Mouse (Mus musculus): ENCODE measurements around the gene Cela3b. TPM values are rescaled to one million over a fixed set of nuclear protein-coding genes. Genes with fewer than 3 reads are reported as not detected.
"Not testable (repeated sequence)": the region's sequence is repeated elsewhere in the genome, so short reads cannot be mapped to it uniquely, and the experiment has no call there.

The Cela3b gene
- total RNA-seq, 2 experiments from 2014 or later: not detected

- intact Hi-C loops (cut with DNase I): loop anchor here (1.0 kb wide), 1 partner anchor 20 kb away; no protein-coding TSS in a partner anchor
- DNase-seq: no peak
Measured at GRCm38 (mm10) chr4:137436979-137437669, 6.8 kb upstream of the Cela3b start.

GRCm38 (mm10) chr4:137432700-137433550 lies 2.6 kb upstream of the Cela3b start:
- intact Hi-C loops (cut with DNase I): loop anchor here (1.0 kb wide), 1 partner anchor 21 kb away; no protein-coding TSS in a partner anchor
- DNase-seq: not testable (repeated sequence)

- DNase-seq: no peak
- intact Hi-C loops (cut with DNase I): loop anchor here (1.0 to 10.0 kb wide), 3 partner anchors 18 to 343 kb away; no protein-coding TSS in a partner anchor
Measured at GRCm38 (mm10) chr4:137417712-137418564, 12.4 kb downstream of the Cela3b start.

- peak in 1 of 2 experiments; percentile 20 for DNase-seq
- intact Hi-C loops (cut with DNase I): loop anchor here (10.0 kb wide), 2 partner anchors 240 to 340 kb away; no protein-coding TSS in a partner anchor
Measured at GRCm38 (mm10) chr4:137414936-137415335, 15.4 kb downstream of the Cela3b start.

GRCm38 (mm10) chr4:137412185-137412709 lies 18.1 kb downstream of the Cela3b start:
- intact Hi-C loops (cut with DNase I): loop anchor here (1.0 to 10.0 kb wide), 3 partner anchors 21 to 337 kb away; no protein-coding TSS in a partner anchor
- peak in 1 of 2 experiments; percentile 13 for DNase-seq

GRCm38 (mm10) chr4:137409691-137410090 lies 20.6 kb downstream of the Cela3b start, which contains the start of gene Cela3a:
Gene Cela3a (minus strand): TSS chr4:137409791.
- no peak for DNase-seq
- intact Hi-C loops (cut with DNase I): loop anchor here (10.0 kb wide), 2 partner anchors 235 to 335 kb away; no protein-coding TSS in a partner anchor

- intact Hi-C loops (cut with DNase I): no loop called here
- no peak for DNase-seq
Measured at GRCm38 (mm10) chr4:137405571-137405970, 24.8 kb downstream of the Cela3b start.

- peak; percentile 73 to 74 for DNase-seq
- intact Hi-C loops (cut with DNase I): no loop called here
Measured at GRCm38 (mm10) chr4:137396641-137397525, 33.5 kb downstream of the Cela3b start.

- DNase-seq: peak; percentile 50 to 55
- intact Hi-C loops (cut with DNase I): loop anchor here (5.0 kb wide), 1 partner anchor 81 kb away; no protein-coding TSS in a partner anchor
Measured at GRCm38 (mm10) chr4:137393378-137394135, 36.8 kb downstream of the Cela3b start.

GRCm38 (mm10) chr4:137392874-137393273 lies 37.5 kb downstream of the Cela3b start:
- intact Hi-C loops (cut with DNase I): loop anchor here (5.0 kb wide), 1 partner anchor 81 kb away; no protein-coding TSS in a partner anchor
- DNase-seq: no peak

- intact Hi-C loops (cut with DNase I): loop anchor here (5.0 kb wide), 1 partner anchor 79 kb away; no protein-coding TSS in a partner anchor
- DNase-seq: no peak
Measured at GRCm38 (mm10) chr4:137391287-137391686, 39.1 kb downstream of the Cela3b start.

GRCm38 (mm10) chr4:137390196-137390595 lies 40.1 kb downstream of the Cela3b start:
- no peak for DNase-seq
- intact Hi-C loops (cut with DNase I): loop anchor here (5.0 kb wide), 1 partner anchor 78 kb away; no protein-coding TSS in a partner anchor

GRCm38 (mm10) chr4:137388983-137389382 lies 41.4 kb downstream of the Cela3b start:
- peak; percentile 30 to 44 for DNase-seq
- intact Hi-C loops (cut with DNase I): no loop called here

- DNase-seq: peak; percentile 92 to 93
- intact Hi-C loops (cut with DNase I): no loop called here
Measured at GRCm38 (mm10) chr4:137388059-137388794, 42.1 kb downstream of the Cela3b start.

GRCm38 (mm10) chr4:137387482-137388058 lies 42.8 kb downstream of the Cela3b start:
- intact Hi-C loops (cut with DNase I): no loop called here
- no peak for DNase-seq

- intact Hi-C loops (cut with DNase I): no loop called here
- no peak for DNase-seq
Measured at GRCm38 (mm10) chr4:137380702-137381605, 49.4 kb downstream of the Cela3b start.
